Mouse (Mus musculus): ENCODE results near the gene Clmp. TPM values are rescaled to one million over a fixed set of nuclear protein-coding genes. Genes with fewer than 3 reads are reported as not detected.
A peak's percentile ranks its signal among the peaks of the same experiment; 100 is the strongest.

Clmp gene
- total RNA-seq, 2 experiments from 2014 or later: 28.1 to 30.0 TPM

DNA sequence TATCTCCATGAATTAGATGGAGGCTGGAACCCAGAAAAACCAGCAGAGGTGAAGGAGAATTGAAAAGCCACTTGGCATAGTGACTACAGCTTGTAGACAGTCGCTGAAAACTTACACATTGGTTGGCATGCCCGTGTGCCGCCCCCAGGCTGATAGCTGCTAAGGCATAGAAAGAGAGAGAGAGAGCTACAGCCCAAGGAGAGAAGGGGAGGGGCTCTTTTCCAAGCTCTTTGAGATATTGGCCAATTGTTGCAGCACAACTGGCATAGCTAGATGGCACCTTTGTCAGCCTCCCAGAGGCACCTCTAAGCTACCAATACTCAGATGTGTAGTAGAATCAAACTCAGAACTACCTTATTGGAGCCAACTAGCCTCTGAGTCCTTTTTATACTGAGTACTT, 1.8 kb downstream of the Clmp start:
- DNase-seq (ENCODE audit: low spot score in 2 of 2): no peak

- no peak for DNase-seq (ENCODE audit: low spot score in 2 of 2)
These were observed 4.7 kb downstream of the Clmp start for GRCm38 (mm10) chr9:40690511-40690910.

- no peak for DNase-seq (ENCODE audit: low spot score in 2 of 2)
These were observed 7.3 kb downstream of the Clmp start for GRCm38 (mm10) chr9:40693026-40693425.

DNA sequence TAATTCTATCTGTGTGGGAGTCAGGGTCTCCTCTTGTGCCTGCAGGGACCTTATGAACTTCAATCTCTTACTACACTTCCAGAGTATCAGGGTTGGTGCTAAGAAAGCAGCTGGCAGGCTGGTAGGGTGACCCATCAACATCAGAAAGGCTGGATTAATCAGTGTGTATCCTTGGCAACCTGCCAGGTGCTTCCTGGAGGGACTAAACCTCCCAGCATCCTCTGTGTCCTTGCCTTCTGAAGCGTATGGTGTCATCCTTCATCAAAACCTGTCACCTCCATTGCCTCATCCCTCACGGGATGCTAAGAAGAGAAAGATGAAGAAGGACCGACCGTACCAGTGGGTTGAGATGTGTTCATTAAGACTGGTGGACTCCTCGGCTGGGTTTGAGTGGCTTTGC, 8.0 kb downstream of the Clmp start:
- no peak for DNase-seq (ENCODE audit: low spot score in 2 of 2)

DNA sequence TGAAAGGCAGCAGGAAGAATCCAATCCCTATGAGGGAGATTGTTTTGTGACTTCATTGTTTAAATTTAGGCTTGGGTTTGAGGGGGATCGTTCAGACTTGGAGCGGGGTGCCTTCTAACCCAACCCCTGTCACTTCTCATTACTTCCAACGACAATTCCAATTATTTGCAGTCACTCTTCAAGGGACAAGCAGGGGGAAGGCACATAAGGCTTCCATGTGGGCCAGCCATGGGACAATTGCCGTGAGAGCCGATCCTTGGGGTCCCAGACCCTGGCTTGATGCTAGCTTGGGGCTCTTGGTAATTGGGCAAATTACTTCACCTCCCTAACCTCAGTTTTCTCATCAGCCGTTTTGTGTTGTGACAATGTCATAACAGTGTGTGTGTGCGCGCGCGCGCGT, 8.5 kb downstream of the Clmp start:
- no peak for DNase-seq (ENCODE audit: low spot score in 2 of 2)

- no peak for DNase-seq (ENCODE audit: low spot score in 2 of 2)
These were observed 10.3 kb downstream of the Clmp start for GRCm38 (mm10) chr9:40696086-40696485.

- DNase-seq (ENCODE audit: low spot score in 2 of 2): no peak
These were observed 13.4 kb downstream of the Clmp start for GRCm38 (mm10) chr9:40699194-40699593.

DNA sequence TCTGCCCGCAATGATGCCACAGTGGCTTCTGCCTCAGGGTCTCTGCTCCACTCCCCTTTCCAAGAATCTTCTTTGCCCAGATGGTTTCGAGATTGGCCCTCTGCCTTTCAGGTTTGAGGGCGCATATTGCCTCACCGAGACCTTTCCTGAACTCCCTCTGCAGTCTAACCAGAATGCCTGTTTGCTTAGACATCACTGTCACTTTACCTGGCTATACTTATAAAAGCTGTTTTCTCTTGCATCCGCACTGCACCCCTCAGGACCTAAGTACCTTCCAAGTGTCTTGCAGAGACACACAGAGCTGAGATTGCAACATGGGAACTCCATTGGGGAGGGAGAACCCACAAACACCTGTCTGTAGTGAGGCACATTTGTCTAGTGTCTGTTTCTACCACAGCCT, 14.5 kb downstream of the Clmp start:
- no peak for DNase-seq (ENCODE audit: low spot score in 2 of 2)

- no peak for DNase-seq (ENCODE audit: low spot score in 2 of 2)
These were observed 18.9 kb downstream of the Clmp start for GRCm38 (mm10) chr9:40704364-40705276.

- no peak for DNase-seq (ENCODE audit: low spot score in 2 of 2)
These were observed 22.8 kb downstream of the Clmp start for GRCm38 (mm10) chr9:40708448-40709140.

GRCm38 (mm10) chr9:40709141-40709537, 23.4 kb downstream of the Clmp start:
- DNase-seq (ENCODE audit: low spot score in 2 of 2): no peak

GRCm38 (mm10) chr9:40709587-40709986, 23.8 kb downstream of the Clmp start:
- no peak for DNase-seq (ENCODE audit: low spot score in 2 of 2)

GRCm38 (mm10) chr9:40709991-40710390, 24.2 kb downstream of the Clmp start:
- DNase-seq (ENCODE audit: low spot score in 2 of 2): no peak

- DNase-seq (ENCODE audit: low spot score in 2 of 2): no peak
These were observed 25.9 kb downstream of the Clmp start for GRCm38 (mm10) chr9:40711654-40712053.

- DNase-seq (ENCODE audit: low spot score in 2 of 2): peak; percentile 51 to 53
These were observed 31.6 kb downstream of the Clmp start for GRCm38 (mm10) chr9:40717182-40717874.

- no peak for DNase-seq (ENCODE audit: low spot score in 2 of 2)
These were observed 32.1 kb downstream of the Clmp start for GRCm38 (mm10) chr9:40717875-40718185.

DNA sequence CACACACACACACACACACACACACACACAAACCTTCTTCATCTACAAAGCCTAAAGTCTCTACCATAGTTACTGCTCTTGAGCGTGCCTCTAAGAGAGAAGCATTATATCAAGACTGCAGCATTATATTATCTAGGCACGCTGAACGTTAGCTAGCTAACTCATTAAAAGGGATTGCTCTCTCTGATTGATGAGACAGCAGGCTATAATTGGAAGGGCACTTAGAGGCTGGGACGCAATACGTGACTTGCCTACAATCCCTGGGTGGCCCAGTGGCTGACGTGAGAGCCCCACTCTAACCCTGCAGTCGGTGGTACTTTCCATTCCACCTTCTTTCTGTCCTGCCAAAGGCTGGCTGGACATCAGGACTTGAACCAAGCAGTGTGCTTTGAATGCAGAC, 35.1 kb downstream of the Clmp start:
- no peak for DNase-seq (ENCODE audit: low spot score in 2 of 2)

DNA sequence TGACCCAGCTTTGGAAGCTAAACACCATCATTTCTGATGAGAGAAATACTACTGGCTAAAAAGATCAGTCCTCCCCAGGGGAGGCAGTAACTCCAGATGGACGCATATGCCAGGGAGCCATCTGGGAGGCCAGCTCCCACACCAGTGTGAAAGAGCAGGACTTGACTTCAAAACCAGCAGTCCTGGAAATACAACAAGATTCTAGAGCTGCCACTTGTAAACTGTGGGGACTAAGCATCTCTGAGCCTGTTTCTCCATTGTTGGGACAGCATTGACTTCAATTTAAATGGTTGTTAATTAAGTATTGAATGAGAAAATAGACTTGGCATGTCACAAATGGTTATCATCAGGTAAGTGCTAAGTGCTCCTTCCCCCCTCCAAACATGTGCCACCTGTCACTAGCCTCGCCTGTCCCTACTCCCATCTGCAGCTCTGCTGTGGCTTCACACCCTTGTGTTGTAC, 37.6 kb downstream of the Clmp start:
- no peak for DNase-seq (ENCODE audit: low spot score in 2 of 2)

DNA sequence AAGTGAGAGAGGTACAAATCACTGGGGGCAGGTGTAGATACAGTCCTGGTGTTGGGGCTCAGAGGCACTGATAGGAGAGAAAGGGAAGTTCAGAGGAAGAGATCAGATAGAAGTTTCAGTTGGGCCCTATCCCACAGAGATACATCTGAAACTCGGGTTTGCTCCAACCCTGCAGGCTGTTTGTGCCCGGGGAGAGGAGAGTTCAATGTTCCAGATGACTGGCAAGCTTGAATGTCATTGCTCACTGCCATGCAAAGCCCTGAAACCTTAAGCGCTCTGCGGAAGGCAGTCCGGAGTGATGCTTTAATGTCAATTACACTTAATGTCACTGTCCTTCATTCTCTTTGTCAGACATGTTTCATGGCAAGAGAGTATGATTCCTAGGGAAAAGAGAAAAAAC, 39.2 kb downstream of the Clmp start:
- no peak for DNase-seq (ENCODE audit: low spot score in 2 of 2)

DNA sequence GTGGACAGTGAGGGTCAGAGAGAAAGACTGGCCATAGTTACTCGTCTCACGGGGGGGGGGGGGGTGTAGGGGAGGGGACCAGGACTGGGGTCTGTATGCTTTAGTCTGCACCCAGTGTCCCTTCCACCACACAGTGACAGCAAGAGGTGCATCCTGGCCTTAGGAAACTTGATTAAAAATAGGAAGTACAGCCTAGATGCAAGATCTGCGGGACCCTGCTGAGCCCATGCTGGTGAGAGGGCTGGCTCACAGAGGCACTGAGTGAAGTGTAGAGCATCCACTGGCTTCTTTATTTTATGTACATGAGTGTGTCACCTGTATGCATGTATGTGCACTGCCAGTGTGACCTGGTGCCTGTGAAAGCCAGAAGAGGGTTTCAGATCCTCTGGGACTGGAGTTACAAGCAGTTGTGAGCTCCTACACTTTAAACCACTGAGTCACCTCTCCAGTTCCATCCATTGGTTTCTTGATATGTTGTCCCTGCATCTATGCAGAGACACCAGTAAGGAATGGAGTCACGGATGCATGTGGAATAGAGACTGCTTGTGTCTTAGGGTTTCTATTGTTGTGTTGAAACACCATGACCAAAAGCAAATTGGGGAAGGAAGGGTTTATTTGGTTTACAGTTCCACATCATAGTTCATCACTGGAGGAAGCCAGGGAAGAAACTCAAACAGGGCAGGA, 41.5 kb downstream of the Clmp start:
- no peak for DNase-seq (ENCODE audit: low spot score in 2 of 2)

- DNase-seq (ENCODE audit: low spot score in 2 of 2): no peak
These were observed 42.2 kb downstream of the Clmp start for GRCm38 (mm10) chr9:40727824-40728495.
